Mouse (Mus musculus): ENCODE results near the gene Inpp5b. TPM values are rescaled to one million over a fixed set of nuclear protein-coding genes. Genes with fewer than 3 reads are reported as not detected.
A peak's percentile ranks its signal among the peaks of the same experiment; 100 is the strongest.

Inpp5b gene
- 34.1 and 36.8 TPM in 2 replicates for polyA plus RNA-seq (2014; fragmentation: Nextera tagmentation; extraction: Ambion mirVana)

DNA sequence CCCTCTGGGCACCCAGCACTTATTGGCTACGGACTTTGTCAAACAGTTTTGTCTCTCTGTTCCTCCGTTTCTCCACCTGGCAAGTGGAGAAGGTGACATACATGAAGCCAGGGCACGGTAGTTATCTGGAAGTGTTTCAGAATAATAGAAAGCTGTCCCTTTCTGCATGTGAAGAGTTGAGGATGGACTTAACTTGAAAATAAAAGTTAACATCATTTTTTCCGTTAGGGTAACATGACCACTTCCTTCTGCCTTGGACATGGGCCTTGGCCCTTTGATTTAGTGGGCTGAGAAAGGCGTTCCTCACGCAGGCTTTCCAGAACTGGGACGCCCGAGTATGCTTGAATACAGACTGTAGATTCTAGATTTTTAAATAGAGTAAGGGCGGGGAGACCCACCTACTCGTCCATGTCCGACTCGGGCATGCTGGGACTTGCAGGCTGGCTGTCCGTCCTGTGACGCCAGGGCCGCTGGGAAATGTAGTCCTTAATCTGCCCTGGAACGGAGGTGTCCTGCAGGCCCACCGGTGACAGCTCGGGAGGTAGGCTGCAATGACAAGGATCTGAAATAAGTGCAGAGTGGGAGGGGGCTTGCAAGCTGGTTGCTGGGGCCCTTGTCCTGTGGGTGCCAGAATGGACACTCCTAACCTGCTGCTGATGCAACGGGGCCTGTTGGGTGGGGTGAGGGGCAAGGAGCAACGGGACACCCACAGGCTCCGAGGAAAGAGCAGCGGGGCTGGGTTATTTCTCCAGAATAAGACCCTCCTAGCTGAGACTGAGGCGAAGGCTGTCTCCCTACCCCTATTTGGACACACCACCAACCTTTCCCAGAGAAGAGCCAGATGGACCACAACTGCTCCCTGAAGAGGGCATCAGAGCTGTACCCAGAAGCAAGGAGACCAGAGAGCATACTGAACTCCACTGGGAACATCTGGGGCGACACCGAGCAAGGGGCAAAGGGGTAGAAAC is at the start of gene Inpp5b:
Gene Inpp5b (plus strand): TSS at position 475 of the 968 bp plus-strand sequence.
- no peaks in the 10 kb centered on the region for H3K36me3 ChIP-seq (ENCODE audit: control insufficient read depth, insufficient read depth, low read length)
- H3K4me2 ChIP-seq (ENCODE audit: low read depth, low read length, severe bottlenecking), result peak within 1 kb of the TSS; percentile 61
- ATAC-seq (replicated peaks; ENCODE audit: low FRiP score) (peak; percentile 90), DNase-seq (ENCODE audit: low spot score) (peak; percentile 85)
- H3K9me3 ChIP-seq (ENCODE audit: control insufficient read depth, low read length), result no peaks in the 10 kb centered on the region
- 20% methylated on average over 25 of the region's 25 CpGs for WGBS
- H3K9ac ChIP-seq (ENCODE audit: low read length), result peak within 1 kb of the TSS; percentile 49
- H3K4me1 ChIP-seq (replicated peaks; ENCODE audit: control insufficient read depth, insufficient read depth, low read length), result peaks cover 5% of the 10 kb centered on the region; the same call in 1 of the 2 replicates
- H3K27me3 ChIP-seq (ENCODE audit: control insufficient read depth, insufficient read depth, low read length), result no peaks in the 10 kb centered on the region
- peak within 1 kb of the TSS; percentile 40 for H3K4me3 ChIP-seq (ENCODE audit: low read depth, low read length)
- no peak within 1 kb of the TSS for H3K27ac ChIP-seq (ENCODE audit: low read depth, low read length)

DNA sequence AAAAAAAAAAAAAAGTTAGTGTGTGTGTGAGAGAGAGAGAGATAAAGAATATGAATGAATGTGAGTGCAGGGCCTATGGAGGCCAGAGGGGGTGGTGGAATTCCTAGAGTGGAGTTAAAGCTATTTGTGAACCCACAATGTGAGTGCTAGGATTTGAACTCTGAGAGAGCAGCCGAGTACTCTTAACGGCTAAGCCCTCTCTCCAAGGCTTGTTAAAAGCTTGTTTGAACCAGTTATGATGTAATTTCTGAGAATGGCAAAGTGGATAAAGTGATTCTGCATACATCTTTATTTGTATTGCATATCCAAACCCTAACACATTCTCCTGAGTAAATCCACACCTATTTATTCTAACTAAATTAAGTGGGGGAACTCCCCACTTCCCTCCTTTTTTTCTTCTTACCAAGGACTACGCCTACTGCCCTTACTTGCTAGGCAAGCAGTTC is 49.2 kb upstream of the Inpp5b start:
- H3K27me3 ChIP-seq (ENCODE audit: control insufficient read depth, insufficient read depth, low read length), result 0 out of 2 replicates have a peak, but pooled peaks cover 2% of the 10 kb centered on the region
- peak overlapping the region; percentile 81 for H3K9ac ChIP-seq (ENCODE audit: low read length)
- H3K4me1 ChIP-seq (replicated peaks; ENCODE audit: control insufficient read depth, insufficient read depth, low read length), result peaks cover 4% of the 10 kb centered on the region; the same call in 1 of the 2 replicates
- DNase-seq (ENCODE audit: low spot score) (no peak), ATAC-seq (replicated peaks; ENCODE audit: low FRiP score) (no peak)
- no peak overlapping the region for H3K27ac ChIP-seq (ENCODE audit: low read depth, low read length)
- 74% methylated on average over 3 of the region's 3 CpGs for WGBS
- peak overlapping the region; percentile 91 for H3K4me3 ChIP-seq (ENCODE audit: low read depth, low read length)
- H3K4me2 ChIP-seq (ENCODE audit: low read depth, low read length, severe bottlenecking), result peak overlapping the region; percentile 72
- no peaks in the 10 kb centered on the region for H3K36me3 ChIP-seq (ENCODE audit: control insufficient read depth, insufficient read depth, low read length)
- H3K9me3 ChIP-seq (ENCODE audit: control insufficient read depth, low read length), result no peaks in the 10 kb centered on the region

DNA sequence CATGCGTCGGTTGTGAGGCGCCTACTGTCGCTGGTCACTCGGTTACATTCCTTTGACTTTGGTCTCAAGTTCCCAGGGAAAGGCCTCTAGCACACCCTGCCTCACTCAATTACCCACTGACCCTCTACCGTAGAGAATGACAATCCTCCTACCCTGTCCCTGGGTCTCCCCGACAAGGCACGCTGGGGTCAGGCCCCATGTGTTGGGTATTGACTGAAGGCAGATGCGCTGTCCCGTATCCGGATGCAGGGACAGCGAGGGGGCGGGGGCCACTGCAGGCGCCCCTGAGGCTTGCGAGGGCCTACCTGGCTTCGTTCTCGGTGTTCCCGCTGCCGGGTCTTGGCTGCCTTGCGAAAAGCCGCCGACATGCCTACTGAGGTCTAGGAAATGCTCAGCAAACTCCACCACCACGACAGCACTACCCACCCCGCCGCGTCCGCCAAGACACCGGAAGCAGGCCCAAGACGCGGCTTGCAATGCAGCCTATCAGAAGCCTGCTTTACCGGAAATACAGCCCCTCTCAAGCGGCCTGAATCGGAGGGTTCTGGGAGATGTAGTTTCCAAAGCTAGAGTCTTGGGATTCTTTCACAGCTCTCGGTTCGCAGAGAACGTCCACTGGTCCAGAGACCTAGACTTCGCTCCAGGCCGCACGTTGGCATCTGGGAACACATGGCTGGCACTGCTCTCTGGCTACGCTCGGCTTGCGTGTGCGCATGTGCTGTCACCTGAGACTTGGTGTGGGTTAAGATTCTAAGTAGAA is 48.3 kb upstream of the Inpp5b start, which contains the start of gene Utp11:
Gene Utp11 (minus strand): TSS at position 466 of the 760 bp plus-strand sequence.
- WGBS, result under 1% methylated on average over 43 of the region's 43 CpGs
- Histone ChIP-seq H3K4me2 (ENCODE audit: low read depth, low read length, severe bottlenecking) (peak within 1 kb of the TSS; percentile 72), H3K4me1 (replicated peaks; ENCODE audit: control insufficient read depth, insufficient read depth, low read length) (peaks cover 4% of the 10 kb centered on the region; the same call in 1 of the 2 replicates), H3K9me3 (ENCODE audit: control insufficient read depth, low read length) (no peaks in the 10 kb centered on the region), H3K27ac (ENCODE audit: low read depth, low read length) (no peak within 1 kb of the TSS), H3K9ac (ENCODE audit: low read length) (peak within 1 kb of the TSS; percentile 81), H3K27me3 (ENCODE audit: control insufficient read depth, insufficient read depth, low read length) (0 out of 2 replicates have a peak, but pooled peaks cover 2% of the 10 kb centered on the region), H3K4me3 (ENCODE audit: low read depth, low read length) (peak within 1 kb of the TSS; percentile 91), H3K36me3 (ENCODE audit: control insufficient read depth, insufficient read depth, low read length) (no peaks in the 10 kb centered on the region)
- DNase-seq (ENCODE audit: low spot score), result peak; percentile 88
- ATAC-seq (replicated peaks; ENCODE audit: low FRiP score), result peak; percentile 96

DNA sequence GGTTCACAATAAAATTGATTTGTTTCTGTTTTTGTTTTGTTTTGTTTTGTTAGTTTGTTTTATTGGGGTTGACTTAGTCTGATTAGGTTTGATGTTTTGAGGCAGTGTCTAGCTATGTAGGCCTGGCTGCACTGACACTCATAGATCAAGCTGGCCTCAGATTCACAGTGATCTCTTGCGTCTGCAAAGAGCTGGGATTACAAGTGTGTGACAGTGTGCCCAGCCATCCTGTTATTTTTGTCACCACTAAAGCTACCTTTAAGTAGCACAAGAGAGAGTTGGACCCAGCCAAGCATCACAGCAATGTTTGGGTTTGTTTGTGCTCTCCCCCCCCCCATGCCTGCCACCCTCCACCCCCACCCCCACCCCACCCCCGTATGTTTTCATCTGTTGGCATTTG is 47.1 kb upstream of the Inpp5b start:
- 77% methylated on average over 2 of the region's 2 CpGs for WGBS
- Histone ChIP-seq H3K27ac (ENCODE audit: low read depth, low read length) (no peak overlapping the region), H3K27me3 (ENCODE audit: control insufficient read depth, insufficient read depth, low read length) (0 out of 2 replicates have a peak, but pooled peaks cover 2% of the 10 kb centered on the region), H3K4me2 (ENCODE audit: low read depth, low read length, severe bottlenecking) (no peak overlapping the region), H3K4me1 (replicated peaks; ENCODE audit: control insufficient read depth, insufficient read depth, low read length) (peaks cover 4% of the 10 kb centered on the region; the same call in 1 of the 2 replicates), H3K9ac (ENCODE audit: low read length) (no peak overlapping the region), H3K36me3 (ENCODE audit: control insufficient read depth, insufficient read depth, low read length) (no peaks in the 10 kb centered on the region), H3K4me3 (ENCODE audit: low read depth, low read length) (no peak overlapping the region), H3K9me3 (ENCODE audit: control insufficient read depth, low read length) (no peaks in the 10 kb centered on the region)
- DNase-seq (ENCODE audit: low spot score) (no peak), ATAC-seq (replicated peaks; ENCODE audit: low FRiP score) (no peak)

GRCm38 (mm10) chr4:124695786-124696516 is 45.7 kb upstream of the Inpp5b start:
- DNase-seq (ENCODE audit: low spot score), result no peak
- peaks cover 6% of the 10 kb centered on the region; the same call in 1 of the 2 replicates for H3K4me1 ChIP-seq (replicated peaks; ENCODE audit: control insufficient read depth, insufficient read depth, low read length)
- ATAC-seq (replicated peaks; ENCODE audit: low FRiP score), result no peak
- no peak overlapping the region for H3K9ac ChIP-seq (ENCODE audit: low read length)
- no peak overlapping the region for H3K4me2 ChIP-seq (ENCODE audit: low read depth, low read length, severe bottlenecking)
- 0 out of 2 replicates have a peak, but pooled peaks cover 2% of the 10 kb centered on the region for H3K27me3 ChIP-seq (ENCODE audit: control insufficient read depth, insufficient read depth, low read length)
- H3K27ac ChIP-seq (ENCODE audit: low read depth, low read length), result no peak overlapping the region
- WGBS, result 13% methylated on average over 18 of the region's 18 CpGs
- no peak overlapping the region for H3K4me3 ChIP-seq (ENCODE audit: low read depth, low read length)
- H3K36me3 ChIP-seq (ENCODE audit: control insufficient read depth, insufficient read depth, low read length), result no peaks in the 10 kb centered on the region
- H3K9me3 ChIP-seq (ENCODE audit: control insufficient read depth, low read length), result no peaks in the 10 kb centered on the region

DNA sequence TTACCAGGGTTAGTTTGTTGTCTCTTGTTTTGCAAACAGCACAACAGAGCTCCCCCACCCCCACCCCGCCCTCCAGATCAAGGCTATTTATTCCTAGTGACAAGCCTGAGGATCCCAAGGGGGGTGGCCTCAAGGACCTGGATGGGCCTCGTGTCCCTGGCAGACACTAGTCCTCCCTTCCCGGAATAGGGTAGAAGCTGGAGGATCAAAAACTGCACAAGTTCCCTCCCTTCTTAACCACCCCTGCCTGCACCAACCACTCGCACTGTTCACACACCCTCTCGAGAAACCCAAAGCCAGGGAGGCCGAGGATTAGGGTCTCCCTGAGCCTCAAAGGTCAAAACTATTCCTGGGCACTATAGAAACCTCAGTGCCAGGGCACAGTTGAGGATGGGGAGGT is 41.9 kb upstream of the Inpp5b start:
- Histone ChIP-seq H3K9ac (ENCODE audit: low read length) (no peak overlapping the region), H3K4me3 (ENCODE audit: low read depth, low read length) (no peak overlapping the region), H3K36me3 (ENCODE audit: control insufficient read depth, insufficient read depth, low read length) (no peaks in the 10 kb centered on the region), H3K9me3 (ENCODE audit: control insufficient read depth, low read length) (no peaks in the 10 kb centered on the region), H3K27ac (ENCODE audit: low read depth, low read length) (no peak overlapping the region), H3K4me1 (replicated peaks; ENCODE audit: control insufficient read depth, insufficient read depth, low read length) (peaks cover 19% of the 10 kb centered on the region), H3K27me3 (ENCODE audit: control insufficient read depth, insufficient read depth, low read length) (0 out of 2 replicates have a peak, but pooled peaks cover 2% of the 10 kb centered on the region), H3K4me2 (ENCODE audit: low read depth, low read length, severe bottlenecking) (peak overlapping the region; percentile 98)
- WGBS, result 5% methylated on average over 6 of the region's 6 CpGs
- no peak for ATAC-seq (replicated peaks; ENCODE audit: low FRiP score)
- no peak for DNase-seq (ENCODE audit: low spot score)

DNA sequence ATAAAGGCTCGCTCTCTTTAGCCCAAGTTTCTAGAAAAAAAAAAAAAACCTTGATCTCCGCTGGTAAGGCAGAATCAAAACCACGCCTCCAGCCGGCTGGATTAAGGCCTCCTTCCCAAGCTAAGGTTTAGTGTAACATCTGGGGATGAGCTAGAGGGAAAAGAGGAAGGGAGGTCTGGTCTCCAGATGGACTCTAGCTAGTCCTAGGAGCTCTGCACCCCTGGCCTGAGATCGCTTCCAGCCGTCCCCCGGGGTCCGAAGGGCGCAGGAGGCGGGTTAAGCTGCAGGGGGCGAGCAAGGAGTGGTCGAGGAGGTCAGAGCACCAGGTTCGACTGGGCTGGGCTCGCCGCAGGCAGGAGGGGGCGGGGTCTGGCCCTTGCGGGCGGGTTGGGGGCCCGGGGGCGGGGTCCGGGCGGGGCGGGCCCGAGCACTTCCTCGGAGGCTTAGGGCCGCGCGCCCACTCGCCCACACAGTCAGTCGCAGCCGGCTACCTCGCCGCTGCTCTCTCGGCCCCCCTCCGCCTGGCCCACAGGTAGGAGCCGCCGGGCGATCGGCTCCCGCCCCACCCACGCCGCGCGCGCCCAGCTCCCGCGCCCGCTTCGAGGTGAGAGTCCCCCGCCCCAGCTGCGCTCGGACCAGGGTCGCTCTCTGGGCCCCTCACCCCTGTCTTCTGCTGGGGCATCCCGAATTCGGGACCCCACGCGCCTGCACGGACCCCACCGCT is 41.2 kb upstream of the Inpp5b start, which contains the start of gene Fhl3:
Gene Fhl3 (plus strand): TSS at position 454 of the 724 bp plus-strand sequence.
- peaks cover 23% of the 10 kb centered on the region for H3K4me1 ChIP-seq (replicated peaks; ENCODE audit: control insufficient read depth, insufficient read depth, low read length)
- H3K9ac ChIP-seq (ENCODE audit: low read length), result peak within 1 kb of the TSS; percentile 74
- DNase-seq (ENCODE audit: low spot score) (peak; percentile 86), ATAC-seq (replicated peaks; ENCODE audit: low FRiP score) (peak; percentile 74)
- H3K9me3 ChIP-seq (ENCODE audit: control insufficient read depth, low read length), result no peaks in the 10 kb centered on the region
- H3K4me3 ChIP-seq (ENCODE audit: low read depth, low read length), result peak within 1 kb of the TSS; percentile 72
- no peaks in the 10 kb centered on the region for H3K36me3 ChIP-seq (ENCODE audit: control insufficient read depth, insufficient read depth, low read length)
- H3K4me2 ChIP-seq (ENCODE audit: low read depth, low read length, severe bottlenecking), result peak within 1 kb of the TSS; percentile 98
- WGBS, result under 1% methylated on average over 44 of the region's 59 CpGs
- no peak within 1 kb of the TSS for H3K27ac ChIP-seq (ENCODE audit: low read depth, low read length)
- H3K27me3 ChIP-seq (ENCODE audit: control insufficient read depth, insufficient read depth, low read length), result 0 out of 2 replicates have a peak, but pooled peaks cover 2% of the 10 kb centered on the region
